Comparison of ENCODE assay signal across 28 mouse cellular contexts in genomic region chr1:182107251-182107650, GRCm38 (mm10). TPM values are rescaled to one million over a fixed set of nuclear protein-coding genes. Genes with fewer than 3 reads are reported as not detected.
DNase-seq lines count a peak whose midpoint lies in the region; ATAC-seq and TF ChIP-seq lines count a peak whose summit lies in the region.
"Had no signal": no experiment of that assay in that cellular context is flagged by ENCODE, and none has a peak within 500 bp of the region (broad histone marks: within the 10 kb centered on the region; RNA-seq: fewer than 3 reads in every experiment).

No protein-coding gene starts in this region.

- TF ChIP-seq CTCF in hindbrain, postnatal 0 days (IDR thresholded peaks at IDR 0.05; ENCODE audit: low read depth), result no peak

- no peaks in the 10 kb centered on the region for H3K9me3 ChIP-seq in embryonic facial prominence, embryonic 10.5 days
- no peaks in the 10 kb centered on the region for H3K9me3 ChIP-seq in heart, embryonic 13.5 days
- H3K9me3 ChIP-seq in hindbrain, postnatal 0 days (ENCODE audit: low read length), result no peaks in the 10 kb centered on the region
- H3K9me3 ChIP-seq: embryonic facial prominence, embryonic 13.5 days; forebrain, embryonic 13.5 days; hindbrain, embryonic 12.5 days had no signal

- H3K9ac ChIP-seq in heart, embryonic 13.5 days, result no peak overlapping the region
- H3K9ac ChIP-seq in hindbrain, postnatal 0 days (replicated peaks; ENCODE audit: low read length), result no peak overlapping the region
- H3K9ac ChIP-seq: embryonic facial prominence, embryonic 13.5 days; forebrain, embryonic 13.5 days; forebrain, postnatal 0 days; hindbrain, embryonic 12.5 days had no signal

- no peak for ATAC-seq in heart, embryonic 13.5 days (ENCODE audit: extremely low read depth, insufficient number of reproducible peaks, low FRiP score, low TSS enrichment)
- no peak for ATAC-seq in hindbrain, postnatal 0 days
- ATAC-seq: activated CD4-positive, CD25-positive, alpha-beta regulatory T cell, adult 4 months; forebrain, embryonic 13.5 days; forebrain, postnatal 0 days; hindbrain, embryonic 16.5 days; Patski had no signal

- no peaks in the 10 kb centered on the region for H3K27me3 ChIP-seq in embryonic facial prominence, embryonic 10.5 days (replicated peaks; ENCODE audit: low read depth, poor library complexity, severe bottlenecking)
- H3K27me3 ChIP-seq in heart, embryonic 13.5 days (replicated peaks), result no peaks in the 10 kb centered on the region; the same call in 1 of the 2 replicates
- H3K27me3 ChIP-seq in hindbrain, postnatal 0 days (ENCODE audit: insufficient read depth, low read length), result no peaks in the 10 kb centered on the region
- H3K27me3 ChIP-seq: embryonic facial prominence, embryonic 13.5 days; forebrain, embryonic 13.5 days; hindbrain, embryonic 12.5 days; Patski had no signal

- intact Hi-C loops in heart, postnatal 36 days (cut with DNase I), result loop anchor here (5.0 kb wide), 1 partner anchor 140 kb away; no protein-coding TSS in a partner anchor
- intact Hi-C loops in heart, postnatal 10 days (cut with DNase I), result no loop called here

- no peak overlapping the region for H3K4me2 ChIP-seq in heart, embryonic 13.5 days
- no peak overlapping the region for H3K4me2 ChIP-seq in hindbrain, postnatal 0 days (ENCODE audit: low read depth, low read length)
- H3K4me2 ChIP-seq: embryonic facial prominence, embryonic 13.5 days; forebrain, embryonic 13.5 days; hindbrain, embryonic 12.5 days had no signal

- 80% methylated on average over 9 of the region's 9 CpGs for WGBS in embryonic facial prominence, embryonic 10.5 days
- 42% methylated on average over 9 of the region's 9 CpGs for WGBS in heart, embryonic 13.5 days
- WGBS in hindbrain, postnatal 0 days, result 75% methylated on average over 9 of the region's 9 CpGs

- H3K27ac ChIP-seq in embryonic facial prominence, embryonic 10.5 days (replicated peaks), result 0 out of 2 replicates have a peak overlapping the region, but pooled peaks have one; percentile 44
- H3K27ac ChIP-seq in heart, embryonic 13.5 days (replicated peaks), result peak overlapping the region; percentile 65
- H3K27ac ChIP-seq in hindbrain, postnatal 0 days, result no peak overlapping the region
- H3K27ac ChIP-seq: embryonic facial prominence, embryonic 13.5 days; forebrain, embryonic 13.5 days; hindbrain, embryonic 12.5 days had no signal

- H3K36me3 ChIP-seq in embryonic facial prominence, embryonic 10.5 days (replicated peaks), result no peaks in the 10 kb centered on the region
- H3K36me3 ChIP-seq in heart, embryonic 13.5 days, result no peaks in the 10 kb centered on the region
- H3K36me3 ChIP-seq in hindbrain, postnatal 0 days (ENCODE audit: insufficient read depth, low read length), result no peaks in the 10 kb centered on the region
- H3K36me3 ChIP-seq: embryonic facial prominence, embryonic 13.5 days; hindbrain, embryonic 12.5 days had no signal

- H3K4me1 ChIP-seq in embryonic facial prominence, embryonic 10.5 days, result peaks cover 80% of the 10 kb centered on the region
- H3K4me1 ChIP-seq in heart, embryonic 13.5 days, result peaks cover 67% of the 10 kb centered on the region
- H3K4me1 ChIP-seq in hindbrain, postnatal 0 days (ENCODE audit: insufficient read depth, low read length), result no peaks in the 10 kb centered on the region

- DNase-seq in heart, adult 18-20 months, result peak; percentile 49 to 56
- no peak for DNase-seq in heart, postnatal 36 days
- no peak for DNase-seq in embryonic facial prominence, embryonic 10.5 days (ENCODE audit: low spot score)
- DNase-seq in heart, postnatal 10 days, result peak; percentile 48 to 59
- DNase-seq in left cerebral cortex, adult 8-10 months (ENCODE audit: low spot score in 2 of 2), result no peak
- DNase-seq in yolk sac, embryonic 10.5 days (ENCODE audit: low spot score), result no peak
- DNase-seq in hindbrain, postnatal 0 days (ENCODE audit: low spot score), result no peak
- DNase-seq: adrenal gland, postnatal 14 days; cerebellum, adult 11-12 months; cerebellum, adult 9-10 months; cerebellum, postnatal 25 days; forebrain, postnatal 0 days; gastrocnemius, postnatal 36 days; kidney, adult 11 months had no signal

- H3K4me3 ChIP-seq in embryonic facial prominence, embryonic 10.5 days, result no peak overlapping the region
- no peak overlapping the region for H3K4me3 ChIP-seq in heart, embryonic 13.5 days
- H3K4me3 ChIP-seq in hindbrain, postnatal 0 days (ENCODE audit: low read length), result no peak overlapping the region
- H3K4me3 ChIP-seq: embryonic facial prominence, embryonic 13.5 days; forebrain, embryonic 13.5 days; hindbrain, embryonic 12.5 days had no signal

RNA-seq across cellular contexts. Expression of gene Srp9, which starts 17.3 kb away (rescaled TPM):
- total RNA-seq in heart, adult 18-20 months (2021), result 10 to 100 TPM; 49.4 to 52.0 TPM
- 10 to 100 TPM; 44.8 to 45.3 TPM for total RNA-seq in heart, postnatal 36 days (2021)
- 159 and 166 TPM in 2 replicates for polyA plus RNA-seq in embryonic facial prominence, embryonic 10.5 days (2016; fragmentation: Nextera tagmentation; extraction: Ambion mirVana)
- polyA plus RNA-seq in heart, embryonic 13.5 days (2015; fragmentation: Nextera tagmentation; extraction: Ambion mirVana), result 95.5 and 111 TPM in 2 replicates
- 10 to 100 TPM; 48.1 to 49.0 TPM for total RNA-seq in heart, postnatal 10 days (2021)
- 10 to 100 TPM; 53.4 to 66.8 (median 60.4) TPM for total RNA-seq in left cerebral cortex, adult 8-10 months (2022)
- total RNA-seq in hindbrain, postnatal 0 days (2014; rRNA removed), result 61.4 and 63.9 TPM in 2 replicates
- polyA plus RNA-seq in hindbrain, postnatal 0 days (2015; fragmentation: Nextera tagmentation; extraction: Ambion mirVana), result 168 and 179 TPM in 2 replicates

RNA-seq across cellular contexts. Expression of gene Vmn1r1, which starts 57.0 kb away (rescaled TPM):
- total RNA-seq in heart, adult 18-20 months (2021), result not detected
- not detected for total RNA-seq in heart, postnatal 36 days (2021)
- polyA plus RNA-seq in embryonic facial prominence, embryonic 10.5 days (2016; fragmentation: Nextera tagmentation; extraction: Ambion mirVana), result not detected in 2 replicates
- not detected in 2 replicates for polyA plus RNA-seq in heart, embryonic 13.5 days (2015; fragmentation: Nextera tagmentation; extraction: Ambion mirVana)
- total RNA-seq in heart, postnatal 10 days (2021), result not detected
- not detected for total RNA-seq in left cerebral cortex, adult 8-10 months (2022)
- not detected in 2 replicates for total RNA-seq in hindbrain, postnatal 0 days (2014; rRNA removed)
- not detected in 2 replicates for polyA plus RNA-seq in hindbrain, postnatal 0 days (2015; fragmentation: Nextera tagmentation; extraction: Ambion mirVana)
- total RNA-seq: adrenal gland, adult 18-20 months; adrenal gland, postnatal 14 days; forebrain, postnatal 0 days; gastrocnemius, adult 8-10 months; gastrocnemius, postnatal 36 days had no signal
- polyA plus RNA-seq: activated CD4-positive, CD25-positive, alpha-beta regulatory T cell, adult 4 months; C2C12; cortical plate, adult 2 months; embryonic facial prominence, embryonic 13.5 days; forebrain, embryonic 13.5 days; forebrain, postnatal 0 days; heart, postnatal 0 days; hindbrain, embryonic 12.5 days; hindbrain, embryonic 16.5 days; intestine, embryonic 14.5 days; kidney, embryonic 14.5 days; Patski had no signal

Comparison
In these comparisons a context has a peak if more than half of its experiments do, and no peak if none do; other contexts are left out.
1. DNase-seq: peak in heart, adult 18-20 months (2 of 2) and heart, postnatal 10 days (2 of 2); none in heart, postnatal 36 days (0 of 2), embryonic facial prominence, embryonic 10.5 days (single experiment), left cerebral cortex, adult 8-10 months (0 of 2), yolk sac, embryonic 10.5 days (single experiment) and hindbrain, postnatal 0 days (single experiment).